9 mouse cellular contexts compared by ENCODE assay signal in the genomic region with DNA sequence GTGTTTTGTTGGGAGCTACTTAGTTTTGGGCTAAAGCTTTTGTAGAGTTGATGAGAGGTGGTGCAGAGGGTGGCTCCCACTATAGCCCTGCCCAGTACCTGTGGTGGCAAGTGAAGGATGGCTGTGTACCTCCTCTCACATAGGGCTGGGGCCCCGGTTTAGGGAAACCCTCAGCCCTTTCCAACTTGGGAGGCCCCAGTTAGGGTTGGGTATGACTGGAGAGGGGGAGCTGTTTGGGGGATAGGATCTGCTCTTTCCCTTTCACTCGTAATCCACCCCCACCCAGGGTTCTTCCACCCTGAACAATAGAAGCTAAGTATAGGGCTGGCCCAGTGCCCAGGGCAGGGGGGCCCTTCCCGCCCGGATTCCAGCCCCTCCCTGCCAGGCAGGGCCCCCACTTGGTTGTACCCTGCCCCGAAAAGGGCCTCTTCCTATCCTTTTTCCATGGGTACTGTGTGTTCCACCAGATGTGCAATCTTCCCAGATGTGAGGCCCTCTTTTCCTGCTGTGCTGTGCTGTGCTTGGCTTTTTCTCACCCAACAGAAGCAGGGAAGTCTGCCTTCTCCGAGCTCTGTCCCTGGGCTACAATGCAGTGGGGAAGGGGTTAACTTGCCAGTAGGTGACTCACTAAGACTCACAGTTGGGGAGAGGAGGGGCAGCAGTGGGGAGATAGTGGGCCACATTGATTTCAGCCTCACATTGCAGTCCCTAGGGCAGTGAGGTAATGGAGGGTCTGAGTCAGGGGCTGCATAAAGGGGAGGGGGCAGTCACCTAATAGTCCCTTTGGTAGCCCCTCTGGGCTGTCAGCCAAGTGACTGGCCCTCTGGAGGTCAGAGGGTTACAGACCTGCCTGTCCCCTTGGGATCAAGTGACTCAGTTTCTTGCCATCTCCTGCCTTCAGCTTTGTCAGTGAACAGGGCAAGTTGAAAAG. TPM values are rescaled to one million over a fixed set of nuclear protein-coding genes. Genes with fewer than 3 reads are reported as not detected.
DNase-seq lines count a peak whose midpoint lies in the region; ATAC-seq and TF ChIP-seq lines count a peak whose summit lies in the region.
"Had no signal": no experiment of that assay in that cellular context is flagged by ENCODE, and none has a peak within 500 bp of the region (broad histone marks: within the 10 kb centered on the region; RNA-seq: fewer than 3 reads in every experiment).

No protein-coding gene starts in this region.

- H3K36me3 ChIP-seq in MEL (ENCODE audit: control insufficient read depth in 1 of 2, insufficient read depth in 2 of 2, low read length in 2 of 2): peaks cover 0 to 47% of the 10 kb centered on the region in 2 experiments; a peak in 3 of 4 replicates
- peaks cover 8% of the 10 kb centered on the region for H3K36me3 ChIP-seq in embryonic facial prominence, embryonic 10.5 days (replicated peaks)
- H3K36me3 ChIP-seq in heart, embryonic 13.5 days: peaks cover 9% of the 10 kb centered on the region
- 0 out of 2 replicates have a peak, but pooled peaks cover 2% of the 10 kb centered on the region for H3K36me3 ChIP-seq in kidney, postnatal 0 days (ENCODE audit: insufficient read depth, low read length)
- 0 out of 2 replicates have a peak, but pooled peaks cover 1% of the 10 kb centered on the region for H3K36me3 ChIP-seq in stomach, embryonic 16.5 days (ENCODE audit: control insufficient read depth, insufficient read depth, low read length)

- H3K27me3 ChIP-seq in MEL (ENCODE audit: control insufficient read depth in 1 of 2, insufficient read depth in 2 of 2, low read length in 2 of 2): no peaks in the 10 kb centered on the region
- H3K27me3 ChIP-seq in embryonic facial prominence, embryonic 10.5 days (replicated peaks; ENCODE audit: low read depth, poor library complexity, severe bottlenecking): no peaks in the 10 kb centered on the region
- H3K27me3 ChIP-seq in heart, embryonic 13.5 days (replicated peaks): no peaks in the 10 kb centered on the region
- H3K27me3 ChIP-seq in kidney, postnatal 0 days (ENCODE audit: insufficient read depth, low read length): no peaks in the 10 kb centered on the region
- no peaks in the 10 kb centered on the region for H3K27me3 ChIP-seq in stomach, embryonic 16.5 days (ENCODE audit: control insufficient read depth, insufficient read depth, low read length)

- H3K4me3 ChIP-seq in MEL (ENCODE audit: control insufficient read depth in 1 of 2, insufficient read depth in 1 of 2, low read depth in 2 of 2, low read length in 2 of 2): peak overlapping the region; percentile 42 to 44
- peak overlapping the region; percentile 72 for H3K4me3 ChIP-seq in embryonic facial prominence, embryonic 10.5 days
- H3K4me3 ChIP-seq in heart, embryonic 13.5 days: peak overlapping the region; percentile 69
- H3K4me3 ChIP-seq in kidney, postnatal 0 days (replicated peaks; ENCODE audit: low read depth, low read length): peak overlapping the region; percentile 62
- H3K4me3 ChIP-seq in stomach, embryonic 16.5 days (replicated peaks; ENCODE audit: low read length): peak overlapping the region; percentile 65

- H3K4me1 ChIP-seq in MEL (ENCODE audit: control insufficient read depth in 1 of 2, insufficient read depth in 2 of 2, low read length in 2 of 2): peaks cover 26 to 50% of the 10 kb centered on the region in 2 experiments
- peaks cover 87% of the 10 kb centered on the region for H3K4me1 ChIP-seq in embryonic facial prominence, embryonic 10.5 days
- peaks cover 74% of the 10 kb centered on the region for H3K4me1 ChIP-seq in heart, embryonic 13.5 days
- peaks cover 56% of the 10 kb centered on the region for H3K4me1 ChIP-seq in kidney, postnatal 0 days (replicated peaks; ENCODE audit: insufficient read depth, low read length)
- peaks cover 65% of the 10 kb centered on the region for H3K4me1 ChIP-seq in stomach, embryonic 16.5 days (ENCODE audit: control insufficient read depth, insufficient read depth, low read length)

- no peaks in the 10 kb centered on the region for H3K9me3 ChIP-seq in MEL (replicated peaks; ENCODE audit: insufficient read depth, low read length)
- no peaks in the 10 kb centered on the region for H3K9me3 ChIP-seq in embryonic facial prominence, embryonic 10.5 days
- no peaks in the 10 kb centered on the region for H3K9me3 ChIP-seq in heart, embryonic 13.5 days
- no peaks in the 10 kb centered on the region for H3K9me3 ChIP-seq in kidney, postnatal 0 days (replicated peaks; ENCODE audit: low read length)
- no peaks in the 10 kb centered on the region for H3K9me3 ChIP-seq in stomach, embryonic 16.5 days (replicated peaks; ENCODE audit: control insufficient read depth, low read length)

- TF ChIP-seq CTCF in MEL (IDR thresholded peaks at IDR 0.05 in 2 of 3, conservative IDR thresholded peaks at IDR 0.05 in 1 of 3; ENCODE audit: control insufficient read depth in 1 of 3, insufficient read depth in 1 of 3, low read depth in 2 of 3, low read length in 3 of 3, poor library complexity in 1 of 3, severe bottlenecking in 1 of 3): no peak
- TF ChIP-seq CTCF in kidney, postnatal 0 days (IDR thresholded peaks at IDR 0.05; ENCODE audit: low read depth): 0 out of 2 replicates have a peak, but pooled peaks have one; percentile 2

- peak overlapping the region; percentile 94 for H3K27ac ChIP-seq in MEL (ENCODE audit: control insufficient read depth, low read depth, low read length)
- H3K27ac ChIP-seq in embryonic facial prominence, embryonic 10.5 days (replicated peaks): peak overlapping the region; percentile 98
- peak overlapping the region; percentile 100 for H3K27ac ChIP-seq in heart, embryonic 13.5 days (replicated peaks)
- H3K27ac ChIP-seq in kidney, postnatal 0 days: peak overlapping the region; percentile 96
- H3K27ac ChIP-seq in stomach, embryonic 16.5 days (ENCODE audit: low read length): peak overlapping the region; percentile 100

- peak; percentile 10 for ATAC-seq in heart, embryonic 13.5 days (ENCODE audit: extremely low read depth, insufficient number of reproducible peaks, low FRiP score, low TSS enrichment)
- ATAC-seq in kidney, postnatal 0 days (replicated peaks; ENCODE audit: low FRiP score, low read depth): no peak
- ATAC-seq in stomach, embryonic 16.5 days (ENCODE audit: insufficient read depth, low FRiP score): peak; percentile 22

- peaks cover 35% of the 10 kb centered on the region for H3K79me2 ChIP-seq in MEL (ENCODE audit: control insufficient read depth, insufficient read depth, low read length, poor library complexity)

- peak; percentile 54 to 65 for DNase-seq in frontal cortex, postnatal 10 days (ENCODE audit: low spot score in 2 of 2)
- DNase-seq in frontal cortex, adult 2 months (ENCODE audit: extremely low spot score in 1 of 2, low spot score in 1 of 2): no peak
- DNase-seq in MEL (ENCODE audit: low read depth, low spot score): peak; percentile 92
- peak; percentile 66 for DNase-seq in embryonic facial prominence, embryonic 10.5 days (ENCODE audit: low spot score)
- DNase-seq in kidney, postnatal 0 days (ENCODE audit: low spot score): peak; percentile 62
- peak; percentile 84 for DNase-seq in lung, postnatal 10 days

- TF ChIP-seq EP300 in MEL (IDR thresholded peaks at IDR 0.05; ENCODE audit: low read depth in 1 of 2, low read length in 2 of 2): peak; percentile 76 to 81

- H3K9ac ChIP-seq in MEL (ENCODE audit: control insufficient read depth, low read depth, low read length, poor library complexity, severe bottlenecking): peak overlapping the region; percentile 66
- peak overlapping the region; percentile 91 for H3K9ac ChIP-seq in heart, embryonic 13.5 days
- H3K9ac ChIP-seq in kidney, postnatal 0 days (ENCODE audit: low read depth, low read length): peak overlapping the region; percentile 67
- H3K9ac ChIP-seq in stomach, embryonic 16.5 days (ENCODE audit: low read length): peak overlapping the region; percentile 89

- H3K4me2 ChIP-seq in heart, embryonic 13.5 days: peak overlapping the region; percentile 92
- H3K4me2 ChIP-seq in kidney, postnatal 0 days (ENCODE audit: low read length): peak overlapping the region; percentile 97
- H3K4me2 ChIP-seq in stomach, embryonic 16.5 days (ENCODE audit: low read depth, low read length): peak overlapping the region; percentile 83

- TF ChIP-seq RAD21 in MEL (IDR thresholded peaks at IDR 0.05; ENCODE audit: low read depth, low read length): no peak

- TF ChIP-seq POLR2A in MEL (IDR thresholded peaks at IDR 0.05; ENCODE audit: control insufficient read depth in 1 of 2, insufficient read depth in 1 of 2, low read depth in 1 of 2, low read length in 2 of 2, poor library complexity in 1 of 2): peak; percentile 47 to 63; a peak in 2 of 4 replicates

- WGBS in embryonic facial prominence, embryonic 10.5 days: under 1% methylated on average over 6 of the region's 6 CpGs
- WGBS in heart, embryonic 13.5 days: under 1% methylated on average over 6 of the region's 6 CpGs
- WGBS in kidney, postnatal 0 days: 0% methylated on average over 6 of the region's 6 CpGs
- 2% methylated on average over 6 of the region's 6 CpGs for whole genome bisulfite sequencing in stomach, embryonic 16.5 days

RNA-seq across cellular contexts. Expression of a gene that starts 12.6 kb away (rescaled TPM):
- 92.4 and 104 TPM in 2 replicates for polyA plus RNA-seq in frontal cortex, adult 2 months (2012; rRNA removed)
- total RNA-seq in MEL (2012; rRNA removed): 56.6 and 57.2 TPM in 2 replicates
- 100 to 1,000 TPM; 157 TPM for polyA plus RNA-seq in MEL (2012; ENCODE audit: insufficient read depth in 1 of 2, insufficient read length in 2 of 2, low read depth in 1 of 2, low replicate concordance in 2 of 2, missing spikeins in 1 of 2)
- polyA plus RNA-seq in embryonic facial prominence, embryonic 10.5 days (2016; fragmentation: Nextera tagmentation; extraction: Ambion mirVana): 17.1 and 21.4 TPM in 2 replicates
- polyA plus RNA-seq in heart, embryonic 13.5 days (2015; fragmentation: Nextera tagmentation; extraction: Ambion mirVana): 22.9 and 23.4 TPM in 2 replicates
- polyA plus RNA-seq in kidney, postnatal 0 days (2015; fragmentation: Nextera tagmentation; extraction: Ambion mirVana): 22.0 and 23.3 TPM in 2 replicates
- polyA plus RNA-seq in stomach, embryonic 16.5 days (2015; fragmentation: Nextera tagmentation; extraction: Ambion mirVana): 26.7 and 27.4 TPM in 2 replicates

RNA-seq across cellular contexts. Expression of a gene that starts 17.7 kb away (rescaled TPM):
- polyA plus RNA-seq in frontal cortex, adult 2 months (2012; rRNA removed): 33.5 and 43.0 TPM in 2 replicates
- total RNA-seq in MEL (2012; rRNA removed): 85.1 and 85.6 TPM in 2 replicates
- 100 to 1,000 TPM; 110 to 180 TPM for polyA plus RNA-seq in MEL (2012; ENCODE audit: insufficient read depth in 1 of 2, insufficient read length in 2 of 2, low read depth in 1 of 2, low replicate concordance in 2 of 2, missing spikeins in 1 of 2)
- 281 and 301 TPM in 2 replicates for polyA plus RNA-seq in embryonic facial prominence, embryonic 10.5 days (2016; fragmentation: Nextera tagmentation; extraction: Ambion mirVana)
- 145 and 154 TPM in 2 replicates for polyA plus RNA-seq in heart, embryonic 13.5 days (2015; fragmentation: Nextera tagmentation; extraction: Ambion mirVana)
- 144 and 152 TPM in 2 replicates for polyA plus RNA-seq in kidney, postnatal 0 days (2015; fragmentation: Nextera tagmentation; extraction: Ambion mirVana)
- 186 and 209 TPM in 2 replicates for polyA plus RNA-seq in stomach, embryonic 16.5 days (2015; fragmentation: Nextera tagmentation; extraction: Ambion mirVana)

RNA-seq across cellular contexts. Expression of a gene that starts 21.1 kb away (rescaled TPM):
- polyA plus RNA-seq in frontal cortex, adult 2 months (2012; rRNA removed): 0.17 and 0.28 TPM in 2 replicates
- total RNA-seq in MEL (2012; rRNA removed): not detected in 2 replicates
- polyA plus RNA-seq in MEL (2012; ENCODE audit: insufficient read depth in 1 of 2, insufficient read length in 2 of 2, low read depth in 1 of 2, low replicate concordance in 2 of 2, missing spikeins in 1 of 2): under 1 TPM in 1 of 2 experiments, not detected in 1; 0.11 TPM
- polyA plus RNA-seq in embryonic facial prominence, embryonic 10.5 days (2016; fragmentation: Nextera tagmentation; extraction: Ambion mirVana): 0.82 and 0.88 TPM in 2 replicates
- polyA plus RNA-seq in heart, embryonic 13.5 days (2015; fragmentation: Nextera tagmentation; extraction: Ambion mirVana): 0.23 and 0.39 TPM in 2 replicates
- 0.21 and 0.26 TPM in 2 replicates for polyA plus RNA-seq in kidney, postnatal 0 days (2015; fragmentation: Nextera tagmentation; extraction: Ambion mirVana)
- polyA plus RNA-seq in stomach, embryonic 16.5 days (2015; fragmentation: Nextera tagmentation; extraction: Ambion mirVana): 0.49 and 0.57 TPM in 2 replicates
- total RNA-seq: layer of hippocampus, postnatal 14 days had no signal

RNA-seq across cellular contexts. Expression of a gene that starts 25.8 kb away (rescaled TPM):
- 74.6 and 90.4 TPM in 2 replicates for polyA plus RNA-seq in frontal cortex, adult 2 months (2012; rRNA removed)
- total RNA-seq in MEL (2012; rRNA removed): not detected in 2 replicates
- polyA plus RNA-seq in MEL (2012; ENCODE audit: insufficient read depth in 1 of 2, insufficient read length in 2 of 2, low read depth in 1 of 2, low replicate concordance in 2 of 2, missing spikeins in 1 of 2): not detected
- 0.85 and 1.0 TPM in 2 replicates for polyA plus RNA-seq in embryonic facial prominence, embryonic 10.5 days (2016; fragmentation: Nextera tagmentation; extraction: Ambion mirVana)
- polyA plus RNA-seq in heart, embryonic 13.5 days (2015; fragmentation: Nextera tagmentation; extraction: Ambion mirVana): 0.11 and 0.34 TPM in 2 replicates
- 0.23 and 0.50 TPM in 2 replicates for polyA plus RNA-seq in kidney, postnatal 0 days (2015; fragmentation: Nextera tagmentation; extraction: Ambion mirVana)
- polyA plus RNA-seq in stomach, embryonic 16.5 days (2015; fragmentation: Nextera tagmentation; extraction: Ambion mirVana): 0.57 and 0.66 TPM in 2 replicates

RNA-seq across cellular contexts. Expression of a gene that starts 29.6 kb away (rescaled TPM):
- polyA plus RNA-seq in frontal cortex, adult 2 months (2012; rRNA removed): 38.9 TPM in 2 replicates
- total RNA-seq in MEL (2012; rRNA removed): 18.4 and 24.6 TPM in 2 replicates
- 10 to 100 TPM in 1 of 2 experiments, not detected in 1; 33.2 TPM for polyA plus RNA-seq in MEL (2012; ENCODE audit: insufficient read depth in 1 of 2, insufficient read length in 2 of 2, low read depth in 1 of 2, low replicate concordance in 2 of 2, missing spikeins in 1 of 2)
- 10.9 and 11.5 TPM in 2 replicates for polyA plus RNA-seq in embryonic facial prominence, embryonic 10.5 days (2016; fragmentation: Nextera tagmentation; extraction: Ambion mirVana)
- polyA plus RNA-seq in heart, embryonic 13.5 days (2015; fragmentation: Nextera tagmentation; extraction: Ambion mirVana): 11.2 and 14.3 TPM in 2 replicates
- polyA plus RNA-seq in kidney, postnatal 0 days (2015; fragmentation: Nextera tagmentation; extraction: Ambion mirVana): 12.7 and 18.6 TPM in 2 replicates
- 6.9 and 11.0 TPM in 2 replicates for polyA plus RNA-seq in stomach, embryonic 16.5 days (2015; fragmentation: Nextera tagmentation; extraction: Ambion mirVana)

Comparison
In these comparisons a context has a peak if more than half of its experiments do, and no peak if none do; other contexts are left out.
1. DNase-seq: peak in frontal cortex, postnatal 10 days (2 of 2), MEL (single experiment), embryonic facial prominence, embryonic 10.5 days (single experiment), kidney, postnatal 0 days (single experiment) and lung, postnatal 10 days (single experiment); none in frontal cortex, adult 2 months (0 of 2).
2. Peak in every context shown above with its lines, with median percentiles within 50 percentile points of each other: H3K27ac ChIP-seq, H3K4me3 ChIP-seq, H3K9ac ChIP-seq and H3K4me2 ChIP-seq.